Mouse (Mus musculus): ENCODE data around the gene Hoxa9.

Hoxa9 gene

DNA sequence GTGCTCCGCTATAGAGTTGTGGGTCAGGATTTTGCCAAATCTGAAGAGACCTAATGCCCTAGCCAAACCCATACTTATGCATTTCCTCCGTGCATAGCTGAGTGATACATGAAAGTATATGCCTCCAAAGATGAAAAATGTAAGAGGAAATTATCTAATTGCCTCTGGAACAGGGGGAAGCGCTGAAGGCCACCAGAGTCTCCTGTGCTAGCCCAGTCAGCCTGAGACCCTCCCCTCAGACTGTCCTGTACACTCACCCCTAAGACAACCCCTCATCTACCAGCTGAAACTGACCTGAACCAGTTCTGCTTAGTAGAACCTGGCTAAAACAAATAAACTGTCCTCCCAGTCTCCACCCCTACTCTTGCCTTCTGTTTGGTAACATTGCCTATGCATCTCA lies 50.2 kb downstream of the Hoxa9 start:
- DNase-seq (ENCODE audit: low spot score) = no peak

DNA sequence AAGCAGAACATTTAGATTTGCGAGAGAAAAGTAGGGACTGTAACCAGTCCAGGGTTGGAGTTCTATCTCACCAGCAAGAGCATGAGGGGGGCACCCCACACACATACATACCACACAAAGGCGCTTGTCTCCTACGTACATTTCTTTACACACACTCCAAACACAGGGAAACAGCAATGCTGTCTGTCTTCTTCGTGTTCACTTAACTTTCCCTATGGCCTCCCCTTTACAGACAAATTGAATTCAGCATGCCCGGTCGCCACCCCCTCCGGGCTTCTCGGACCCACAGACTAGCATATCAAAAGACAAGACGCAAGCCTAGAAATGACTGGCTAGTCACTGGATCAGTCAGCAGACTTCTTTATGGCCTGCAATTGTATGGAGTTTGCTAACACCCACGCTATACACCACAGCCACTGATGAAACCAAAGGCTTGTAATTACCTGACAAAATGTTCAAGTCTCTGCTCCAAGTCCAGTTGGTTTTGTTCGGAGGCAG lies 50.6 kb downstream of the Hoxa9 start:
- DNase-seq (ENCODE audit: low spot score) = no peak

DNA sequence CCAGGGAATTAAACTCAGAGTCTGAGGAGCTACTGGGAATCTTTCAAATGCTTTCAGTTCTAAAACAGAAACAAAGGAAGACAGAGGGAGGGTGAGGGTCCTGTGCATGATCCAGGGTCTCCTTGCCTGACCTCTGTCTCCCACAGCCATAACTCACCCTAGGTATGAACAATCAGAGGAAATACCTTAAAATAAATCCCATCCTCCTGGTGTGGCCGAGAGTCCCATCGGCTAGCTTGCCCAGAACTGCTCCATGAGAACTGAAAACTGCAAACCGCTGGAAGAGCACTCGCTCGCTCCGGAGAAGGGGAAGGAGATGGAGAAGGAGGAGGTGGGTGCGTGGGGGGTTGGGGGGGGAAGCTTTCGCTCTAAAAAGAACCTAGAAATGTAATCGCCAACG lies 51.2 kb downstream of the Hoxa9 start:
- DNase-seq (ENCODE audit: low spot score) = no peak

DNA sequence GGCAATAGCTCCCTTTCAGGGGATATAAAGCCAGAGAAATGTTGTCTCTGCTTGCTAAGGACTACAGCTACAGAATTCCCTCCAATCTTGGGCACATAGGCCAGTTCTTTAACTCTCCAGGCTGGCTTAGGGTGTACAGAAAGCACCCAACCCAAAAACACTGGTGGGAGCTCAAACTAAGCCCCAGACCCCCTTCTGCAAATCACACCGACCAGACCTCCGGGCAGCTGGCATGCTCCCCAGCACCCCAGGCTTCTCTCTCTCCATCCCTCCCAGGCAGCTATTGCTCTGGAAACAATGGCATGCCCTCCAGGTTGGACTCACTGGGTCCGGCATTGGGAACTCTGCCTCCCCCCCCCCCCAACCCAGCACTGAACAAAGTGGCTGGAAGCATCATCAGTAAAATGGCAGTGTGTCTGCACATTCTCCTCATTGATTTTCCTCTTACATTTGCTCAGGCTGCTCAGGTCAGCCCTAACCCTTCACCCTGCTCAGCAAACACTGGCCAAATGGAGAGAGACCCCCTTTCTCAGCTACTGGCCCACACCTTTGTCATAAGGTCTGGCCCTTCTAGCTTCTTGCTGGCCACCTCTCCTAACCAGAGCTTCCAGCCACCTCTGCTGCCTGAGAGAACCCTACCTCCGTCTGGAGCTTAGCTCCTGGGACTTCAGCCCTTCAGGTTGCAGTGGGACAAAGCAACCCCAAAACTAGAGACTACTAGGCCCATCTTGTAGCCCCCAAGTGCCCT lies 51.8 kb downstream of the Hoxa9 start:
- DNase-seq (ENCODE audit: low spot score) = no peak

DNA sequence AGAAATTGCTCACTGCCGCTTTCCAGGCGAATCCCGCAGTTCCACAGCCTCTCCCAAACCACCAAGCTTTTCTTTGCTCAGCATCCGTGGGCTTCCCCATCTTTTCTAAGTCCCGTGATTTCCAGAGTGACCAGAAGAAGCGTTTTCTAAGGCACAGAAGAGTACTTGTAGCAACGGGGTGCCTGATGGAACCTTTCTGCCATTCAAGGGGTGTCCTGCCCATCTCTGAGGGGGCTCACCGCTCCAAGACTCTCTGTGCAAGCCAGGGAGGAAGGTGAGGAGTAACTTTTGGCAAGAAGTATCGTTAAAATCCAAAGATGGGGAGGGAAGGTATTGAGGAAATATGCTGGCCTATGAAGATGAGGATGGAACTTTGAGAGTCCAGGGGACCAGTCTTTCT lies 53.1 kb downstream of the Hoxa9 start:
- DNase-seq (ENCODE audit: low spot score) = no peak

DNA sequence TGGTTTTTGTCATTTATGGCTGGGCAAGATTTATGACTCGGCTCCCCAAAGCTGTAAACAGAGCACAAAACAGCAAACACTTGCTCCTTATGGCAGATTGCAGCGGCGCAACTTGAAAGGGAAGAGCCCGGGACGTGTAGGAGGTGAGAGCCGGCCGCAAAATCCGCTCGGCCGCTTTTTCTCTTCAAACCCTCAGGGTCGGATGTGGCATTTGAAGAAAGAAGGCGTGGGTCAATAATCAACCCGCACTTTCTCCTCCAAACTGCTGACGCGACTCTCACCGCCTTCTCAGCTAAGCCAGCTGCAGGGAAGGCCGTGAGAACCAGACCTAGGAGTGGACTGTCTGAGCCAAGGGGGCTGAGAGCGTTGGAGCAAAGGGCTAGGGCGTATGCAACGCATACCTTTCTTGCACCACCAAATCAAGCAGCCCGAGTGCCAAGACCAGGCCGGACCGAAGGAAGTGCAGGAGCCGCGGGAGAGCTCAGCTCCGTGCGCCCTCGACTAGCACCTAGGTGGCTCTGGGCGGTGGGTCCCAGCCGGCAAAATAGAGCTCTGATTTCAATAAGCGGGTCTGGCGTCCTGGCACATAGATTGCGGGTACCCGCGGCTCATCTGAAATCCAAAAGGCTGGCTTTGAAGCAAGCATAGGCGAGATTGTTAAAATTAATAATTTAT lies 53.7 kb downstream of the Hoxa9 start, which contains the start of gene 5730596B20Rik:
TSS of gene 5730596B20Rik (plus strand) at position 438 of the 675 bp plus-strand sequence.
- no peak for DNase-seq (ENCODE audit: low spot score)

DNA sequence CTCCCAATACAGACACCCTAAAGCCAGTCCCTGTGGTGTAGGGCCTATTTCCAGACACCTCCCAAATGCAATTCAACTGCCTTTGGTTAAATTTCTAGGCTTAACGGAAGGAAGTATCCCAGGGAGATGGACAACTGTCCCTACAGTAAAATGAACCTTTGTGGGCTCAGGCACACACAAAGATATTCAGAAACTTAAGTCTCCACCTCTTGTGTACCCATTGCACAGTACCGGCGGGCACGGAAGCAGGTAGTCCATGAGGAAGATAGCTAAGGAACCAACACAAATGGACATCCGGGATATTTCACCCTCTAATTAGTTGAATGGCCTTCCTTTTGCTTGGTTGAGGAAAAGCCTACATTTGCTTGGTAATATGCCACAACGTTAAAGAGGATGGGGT lies 54.5 kb downstream of the Hoxa9 start:
- no peak for DNase-seq (ENCODE audit: low spot score)

DNA sequence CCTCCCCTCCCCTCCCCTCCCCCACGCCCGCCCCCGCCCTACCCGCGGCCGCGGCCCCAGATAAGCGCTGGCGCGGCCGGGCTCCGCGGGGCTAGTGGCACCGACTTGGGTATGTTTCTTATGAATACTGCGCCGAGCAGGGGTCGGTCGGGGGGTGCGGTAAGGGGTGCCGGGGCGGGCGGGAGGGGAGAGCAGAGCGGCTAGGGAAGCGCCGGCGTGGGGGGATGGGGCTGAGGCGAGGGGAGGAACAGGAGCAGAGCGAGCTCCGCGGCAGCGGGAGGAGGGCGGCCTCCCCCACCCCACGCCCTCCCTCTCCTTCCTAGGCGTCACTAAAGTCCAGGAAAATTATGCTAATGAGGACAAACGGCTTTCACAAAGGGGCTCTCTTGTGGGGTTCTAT lies 55.0 kb downstream of the Hoxa9 start:
- no peak for DNase-seq (ENCODE audit: low spot score)

DNA sequence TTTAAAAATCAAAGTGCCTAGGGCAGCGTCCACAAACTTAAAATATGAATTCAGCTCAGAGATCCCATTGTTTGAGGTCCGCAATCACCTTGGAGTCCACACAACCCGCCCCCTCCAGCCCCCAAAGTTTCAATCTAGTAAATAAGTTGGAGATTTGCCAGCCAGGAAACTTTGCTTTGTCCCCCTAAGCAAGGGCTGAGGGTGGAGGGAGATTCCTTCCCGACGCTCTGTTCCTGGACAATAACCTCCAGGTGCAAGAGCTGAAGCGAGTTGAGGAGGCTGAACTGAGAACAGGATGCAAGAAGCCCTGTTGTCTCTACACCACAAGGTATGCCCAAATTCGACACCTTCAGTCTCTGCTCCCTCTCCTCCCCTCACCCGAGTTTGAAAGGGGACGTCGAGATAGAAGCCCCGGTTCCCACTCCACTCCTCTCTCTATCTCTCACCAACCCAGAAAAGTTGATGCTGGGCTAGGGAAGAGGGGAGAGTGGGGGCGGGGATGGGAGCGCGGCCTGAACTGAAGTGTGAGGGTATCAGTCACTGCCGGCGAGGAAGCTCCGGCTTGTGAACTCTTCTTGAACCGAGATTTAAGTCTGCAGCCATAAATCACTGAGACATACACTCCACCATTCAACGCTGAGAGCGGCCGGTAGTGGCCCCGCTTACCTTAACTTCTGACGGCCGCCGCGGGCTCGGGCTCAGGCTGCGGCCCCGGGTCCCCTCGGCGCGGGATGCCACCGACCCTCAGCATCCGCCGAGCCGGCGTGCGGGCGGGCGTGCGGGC lies 55.7 kb downstream of the Hoxa9 start:
- DNase-seq (ENCODE audit: low spot score) = no peak

DNA sequence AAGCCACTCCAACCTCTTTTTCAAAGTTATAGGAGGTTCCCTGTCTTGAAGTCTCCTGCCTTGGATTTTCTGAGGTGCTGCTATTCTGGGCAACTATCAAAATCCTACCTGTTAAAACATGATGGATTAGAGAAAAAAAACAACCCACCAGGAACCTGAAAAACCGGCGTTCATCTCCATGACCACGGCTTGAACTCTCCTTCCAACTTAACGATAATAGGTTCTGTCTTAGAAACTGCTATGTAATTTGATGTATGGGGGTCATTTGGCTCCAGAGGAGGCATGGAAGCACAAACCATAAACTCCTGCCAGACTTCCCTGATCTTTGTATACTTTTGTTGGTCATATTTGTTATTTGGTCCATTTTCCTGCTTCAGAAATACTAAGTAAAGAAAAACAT lies 57.2 kb downstream of the Hoxa9 start:
- no peak for DNase-seq (ENCODE audit: low spot score)

Data from left cerebral cortex, adult 11 months (tissue).